Mouse (Mus musculus) thymus, adult 2 months (tissue): ENCODE measurements around the gene Sco1.

ENCODE experiments used
- CTCF ChIP-seq: fragments of 200-500 bp; IDR thresholded peaks from 2 replicates; pipeline ENCODE4 v1.5.1; 2012; ENCODE audit warnings: mild to moderate bottlenecking, control low read depth, low read length, moderate library complexity, borderline replicate concordance; ENCODE audit not compliant: control insufficient read depth, poor library complexity, insufficient read depth; ENCODE audit errors: extremely low read depth
- POLR2A ChIP-seq: fragments of 200-500 bp; IDR thresholded peaks from 2 replicates; pipeline ENCODE4 v1.6.1; 2012; ENCODE audit warnings: mild to moderate bottlenecking, low read length, control low read depth, moderate library complexity; ENCODE audit not compliant: control insufficient read depth, poor library complexity, insufficient read depth; ENCODE audit errors: extremely low read depth

GRCm38 (mm10) chr11:67086467-67087164 lies 34.1 kb downstream of the Sco1 start:
- no peak for TF ChIP-seq CTCF
- TF ChIP-seq POLR2A, result no peak
